Mouse (Mus musculus) erythroblast, embryonic 14.5 days (primary cell): ENCODE results near the gene Fhl2.

Experiments used
- GATA1 ChIP-seq: IDR thresholded peaks from 2 replicates; pipeline ENCODE4 v1.6.1; 2012; ENCODE audit warnings: low read length, inconsistent platforms, mixed read lengths
- TAL1 ChIP-seq: IDR thresholded peaks from 3 replicates; pipeline ENCODE4 v1.6.1; 2012; ENCODE audit warnings: low read length, inconsistent platforms, mixed read lengths

DNA sequence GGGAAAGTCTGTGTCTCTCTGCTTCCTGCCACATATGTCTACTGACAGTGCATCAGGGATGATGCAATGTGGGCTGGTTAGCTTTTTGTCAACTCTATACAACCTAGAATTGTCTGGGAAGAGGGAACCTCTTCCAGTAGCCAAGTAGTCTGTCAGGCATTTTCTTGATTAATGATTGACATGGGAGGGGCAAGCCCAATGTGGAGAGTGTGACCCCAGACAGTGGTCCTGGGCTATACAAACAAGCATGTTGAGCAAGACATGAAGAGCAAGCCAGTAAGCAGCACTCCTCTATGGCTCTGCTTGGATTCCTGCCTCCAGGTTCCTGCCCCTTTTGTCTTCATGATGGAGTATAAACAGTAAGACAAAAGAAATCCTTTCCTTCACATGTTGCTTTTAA lies 69.6 kb downstream of the Fhl2 start:
- TF ChIP-seq GATA1 (no peak), TAL1 (no peak)
